Mouse (Mus musculus): ENCODE measurements around the gene Gabpb1.

DNA sequence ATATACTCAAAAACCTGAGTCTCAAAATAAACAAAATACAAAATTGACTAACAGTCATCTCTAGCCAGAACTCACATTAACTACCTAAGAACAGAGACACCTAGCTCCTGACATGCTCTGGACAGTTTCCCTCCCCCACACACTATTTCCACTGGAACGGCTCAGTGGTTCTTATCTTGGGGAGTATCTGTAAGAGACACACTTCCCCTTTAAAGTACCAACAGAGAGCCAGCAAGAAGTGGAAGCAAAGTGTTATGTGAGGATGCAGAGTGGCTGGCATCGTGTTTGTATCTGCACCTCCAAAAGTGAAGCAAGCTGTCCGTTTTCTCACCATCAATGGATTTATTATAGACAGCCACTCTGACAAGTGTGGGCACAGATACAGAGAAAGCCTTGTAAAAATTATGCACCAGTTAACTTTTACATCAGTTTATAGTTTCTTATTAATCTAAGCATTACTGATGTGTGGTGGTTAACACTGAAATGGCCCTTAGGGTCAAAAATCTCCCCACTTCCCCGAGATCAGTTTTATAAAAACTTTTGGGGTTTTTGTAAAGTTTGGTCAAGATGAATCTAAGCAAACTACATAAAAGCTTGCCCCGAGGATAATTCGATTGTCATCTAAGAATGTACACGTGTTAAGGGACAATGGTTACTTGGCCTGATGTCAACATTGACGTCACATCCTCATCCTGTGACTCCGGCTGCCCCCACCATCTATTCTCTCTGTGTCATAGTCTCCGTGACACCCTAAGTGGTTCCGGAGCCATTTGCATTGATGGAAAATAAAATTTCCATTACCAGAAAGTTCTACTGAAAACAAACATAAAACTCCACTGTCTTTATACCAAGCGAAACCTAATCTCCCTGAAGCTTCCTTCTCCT is 40.0 kb downstream of the Gabpb1 start:
- TF ChIP-seq POLR2A (IDR thresholded peaks at IDR 0.05; ENCODE audit: extremely low read depth, insufficient read depth, low read length) (no peak), CTCF (IDR thresholded peaks at IDR 0.05; ENCODE audit: low read depth, low read length) (no peak)

All from liver, adult 2 months (tissue).